Mouse (Mus musculus) left cerebral cortex, adult 8-10 months (tissue): ENCODE data around the gene Sez6l2. TPM values are rescaled to one million over a fixed set of nuclear protein-coding genes. Genes with fewer than 3 reads are reported as not detected.
A peak's percentile ranks its signal among the peaks of the same experiment; 100 is the strongest.
"Not testable (repeated sequence)": the region's sequence is repeated elsewhere in the genome, so short reads cannot be mapped to it uniquely, and the experiment has no call there.

Experiments
- DNase-seq, 2 experiments: peaks; one replicate each; pipeline ENCODE4 v3.0.0; 2022; ENCODE audit warnings: low spot score in 2 of 2
- total RNA-seq, 4 experiments: library from RNA; stranded (reverse); gene quantifications; 2 replicates each; pipeline ENCODE4 v1.2.4; 2022

Gene Sez6l2
- 100 to 1,000 TPM; 419 to 434 (median 424) TPM for total RNA-seq

- peak; percentile 75 to 83 for DNase-seq
These were observed at the start of gene Sez6l2 for GRCm38 (mm10) chr7:126949793-126950646. TSS of gene Sez6l2 (plus strand) at chr7:126950563.

GRCm38 (mm10) chr7:126905590-126905989 lies 44.8 kb upstream of the Sez6l2 start:
- no peak for DNase-seq

GRCm38 (mm10) chr7:126914844-126915243 lies 35.5 kb upstream of the Sez6l2 start:
- no peak for DNase-seq

- DNase-seq = not testable (repeated sequence)
These were observed 32.0 kb upstream of the Sez6l2 start for GRCm38 (mm10) chr7:126918356-126918755.

- no peak for DNase-seq
These were observed 30.4 kb upstream of the Sez6l2 start for GRCm38 (mm10) chr7:126919973-126920372.

GRCm38 (mm10) chr7:126921563-126921962 lies 28.8 kb upstream of the Sez6l2 start:
- DNase-seq = no peak

GRCm38 (mm10) chr7:126922624-126923060 lies 27.7 kb upstream of the Sez6l2 start, which contains the start of gene Tmem219:
TSS of gene Tmem219 (minus strand) at chr7:126922917.
- DNase-seq = peak in 1 of 2 experiments; percentile 37

- no peak for DNase-seq
These were observed 26.4 kb upstream of the Sez6l2 start for GRCm38 (mm10) chr7:126923999-126924398.

GRCm38 (mm10) chr7:126926299-126926698 lies 24.1 kb upstream of the Sez6l2 start:
- no peak for DNase-seq

GRCm38 (mm10) chr7:126928384-126929037 lies 21.9 kb upstream of the Sez6l2 start, which contains the start of gene Kctd13:
TSS of gene Kctd13 (plus strand) at chr7:126928879.
- peak; percentile 75 to 86 for DNase-seq

GRCm38 (mm10) chr7:126929046-126929445 lies 21.3 kb upstream of the Sez6l2 start:
- DNase-seq = no peak

- no peak for DNase-seq
These were observed 17.7 kb upstream of the Sez6l2 start for GRCm38 (mm10) chr7:126932652-126933051.

GRCm38 (mm10) chr7:126941171-126941570 lies 9.2 kb upstream of the Sez6l2 start:
- DNase-seq = no peak

GRCm38 (mm10) chr7:126941801-126942200 lies 8.6 kb upstream of the Sez6l2 start:
- DNase-seq = no peak

- DNase-seq = no peak
These were observed 3.8 kb upstream of the Sez6l2 start for GRCm38 (mm10) chr7:126946530-126946929.

GRCm38 (mm10) chr7:126948626-126949025 lies 1.7 kb upstream of the Sez6l2 start:
- DNase-seq = no peak

- DNase-seq = peak; percentile 63 to 72
These were observed 965 bp upstream of the Sez6l2 start, which contains the start of gene Asphd1 for GRCm38 (mm10) chr7:126949403-126949792. TSS of gene Asphd1 (minus strand) at chr7:126949582.

GRCm38 (mm10) chr7:126950647-126951615 lies 568 bp downstream of the Sez6l2 start:
- peak in 1 of 2 experiments; percentile 52 for DNase-seq

- DNase-seq = no peak
These were observed 1.4 kb downstream of the Sez6l2 start for GRCm38 (mm10) chr7:126951741-126952140.

GRCm38 (mm10) chr7:126952646-126953045 lies 2.3 kb downstream of the Sez6l2 start:
- DNase-seq = no peak

GRCm38 (mm10) chr7:126955125-126955524 lies 4.8 kb downstream of the Sez6l2 start:
- DNase-seq = no peak
